17 mouse cellular contexts compared by ENCODE assay signal in genomic region chr2:68949728-68950127, GRCm38 (mm10).
A peak's percentile ranks its signal among the peaks of the same experiment; 100 is the strongest.
DNase-seq lines count a peak whose midpoint lies in the region; ATAC-seq and TF ChIP-seq lines count a peak whose summit lies in the region.
"Had no signal": no experiment of that assay in that cellular context is flagged by ENCODE, and none has a peak within 500 bp of the region (broad histone marks: within the 10 kb centered on the region; RNA-seq: fewer than 3 reads in every experiment).

No protein-coding gene starts in this region.

- H3K79me2 ChIP-seq in heart, adult 2 months (replicated peaks; ENCODE audit: control insufficient read depth, insufficient read depth, low read length), result no peaks in the 10 kb centered on the region

- ATAC-seq in heart, postnatal 0 days (ENCODE audit: insufficient read depth, low read depth), result peak; percentile 66
- no peak for ATAC-seq in inflammation-experienced regulatory T-cells, adult 6 months
- no peak for ATAC-seq in forebrain, embryonic 15.5 days (replicated peaks)
- ATAC-seq: forebrain, postnatal 0 days; hindbrain, postnatal 0 days; midbrain, embryonic 13.5 days had no signal

- DNase-seq in kidney, adult 2 months, result peak; percentile 31
- DNase-seq in kidney, adult 9 months, result no peak
- DNase-seq in adipocyte (ENCODE audit: low spot score), result peak; percentile 70
- DNase-seq in heart, adult 2 months, result peak; percentile 23 to 47
- DNase-seq in heart, postnatal 0 days (ENCODE audit: low spot score), result no peak
- DNase-seq in cerebellum, adult 18-20 months, result no peak
- DNase-seq: cerebellum, adult 11-12 months; forebrain, postnatal 0 days; gastrocnemius, adult 2 months; lung, adult 18-20 months had no signal

- TF ChIP-seq POLR2A in kidney, adult 2 months (IDR thresholded peaks at IDR 0.05; ENCODE audit: low read depth, low read length), result no peak
- TF ChIP-seq POLR2A in heart, adult 2 months (IDR thresholded peaks at IDR 0.05; ENCODE audit: insufficient read depth, low read depth, low read length), result no peak

- H3K4me2 ChIP-seq in heart, postnatal 0 days (ENCODE audit: low read depth, low read length), result no peak overlapping the region
- no peak overlapping the region for H3K4me2 ChIP-seq in forebrain, embryonic 15.5 days (replicated peaks)
- H3K4me2 ChIP-seq: midbrain, embryonic 13.5 days had no signal

- no peak overlapping the region for H3K27ac ChIP-seq in kidney, adult 2 months (ENCODE audit: insufficient read depth, low read depth, low read length)
- peak overlapping the region; percentile 13; the same call in 1 of the 2 replicates for H3K27ac ChIP-seq in heart, adult 2 months
- peak overlapping the region; percentile 9; the same call in 1 of the 2 replicates for H3K27ac ChIP-seq in heart, postnatal 0 days (ENCODE audit: low read depth)
- H3K27ac ChIP-seq in forebrain, embryonic 15.5 days (replicated peaks), result no peak overlapping the region
- H3K27ac ChIP-seq: gastrocnemius, adult 2 months; hindbrain, postnatal 0 days; left cerebral cortex, adult 2 months; midbrain, embryonic 13.5 days had no signal

- H3K4me1 ChIP-seq in kidney, adult 2 months (ENCODE audit: control insufficient read depth, insufficient read depth, low read length), result peaks cover 2% of the 10 kb centered on the region; the same call in 1 of the 2 replicates
- H3K4me1 ChIP-seq in heart, adult 2 months (ENCODE audit: control insufficient read depth, insufficient read depth, low read length), result peaks cover 1% of the 10 kb centered on the region; the same call in 1 of the 2 replicates
- peaks cover 27% of the 10 kb centered on the region for H3K4me1 ChIP-seq in heart, postnatal 0 days (ENCODE audit: control insufficient read depth, insufficient read depth)
- no peaks in the 10 kb centered on the region for H3K4me1 ChIP-seq in forebrain, embryonic 15.5 days
- H3K4me1 ChIP-seq: midbrain, embryonic 13.5 days had no signal

- H3K36me3 ChIP-seq in kidney, adult 2 months (ENCODE audit: control insufficient read depth, insufficient read depth, low read length), result no peaks in the 10 kb centered on the region
- H3K36me3 ChIP-seq in heart, adult 2 months (ENCODE audit: control insufficient read depth, insufficient read depth, low read length), result peaks cover 4% of the 10 kb centered on the region; the same call in 1 of the 2 replicates
- no peaks in the 10 kb centered on the region for H3K36me3 ChIP-seq in heart, postnatal 0 days (replicated peaks; ENCODE audit: control insufficient read depth, insufficient read depth, low read length)
- H3K36me3 ChIP-seq in forebrain, embryonic 15.5 days, result peaks cover 4% of the 10 kb centered on the region; the same call in 1 of the 2 replicates

- no peak for TF ChIP-seq EP300 in heart, adult 2 months (IDR thresholded peaks at IDR 0.05; ENCODE audit: insufficient read depth, low read depth, low read length)
- TF ChIP-seq EP300 in heart, postnatal 0 days (IDR thresholded peaks at IDR 0.05; ENCODE audit: low read depth), result no peak

- H3K27me3 ChIP-seq in kidney, adult 2 months (replicated peaks; ENCODE audit: control insufficient read depth, insufficient read depth, low read length), result no peaks in the 10 kb centered on the region
- no peaks in the 10 kb centered on the region for H3K27me3 ChIP-seq in heart, adult 2 months (ENCODE audit: control insufficient read depth, insufficient read depth, low read length)
- H3K27me3 ChIP-seq in heart, postnatal 0 days (ENCODE audit: control insufficient read depth, insufficient read depth, low read length), result no peaks in the 10 kb centered on the region
- no peaks in the 10 kb centered on the region for H3K27me3 ChIP-seq in forebrain, embryonic 15.5 days
- H3K27me3 ChIP-seq: midbrain, embryonic 13.5 days had no signal

- intact Hi-C loops in heart, adult 2 months (cut with DNase I), result no loop called here

- H3K9me3 ChIP-seq in heart, postnatal 0 days (replicated peaks; ENCODE audit: control insufficient read depth, low read length), result 0 out of 2 replicates have a peak, but pooled peaks cover 7% of the 10 kb centered on the region
- peaks cover 7% of the 10 kb centered on the region; the same call in 1 of the 2 replicates for H3K9me3 ChIP-seq in forebrain, embryonic 15.5 days

- 67% methylated on average over 5 of the region's 5 CpGs for WGBS in kidney, adult 2 months
- 40% methylated on average over 5 of the region's 5 CpGs for WGBS in heart, adult 2 months
- WGBS in heart, postnatal 0 days, result 37% methylated on average over 5 of the region's 5 CpGs
- 91% methylated on average over 5 of the region's 5 CpGs for WGBS in forebrain, embryonic 15.5 days

- H3K9ac ChIP-seq in heart, adult 2 months (ENCODE audit: low read depth, low read length), result no peak overlapping the region
- H3K9ac ChIP-seq in heart, postnatal 0 days (replicated peaks; ENCODE audit: low read depth, low read length), result no peak overlapping the region
- H3K9ac ChIP-seq in forebrain, embryonic 15.5 days (replicated peaks), result no peak overlapping the region
- H3K9ac ChIP-seq: forebrain, postnatal 0 days; midbrain, embryonic 13.5 days had no signal

- no peak for TF ChIP-seq CTCF in kidney, adult 2 months (conservative IDR thresholded peaks at IDR 0.05; ENCODE audit: insufficient read depth, insufficient read length, low read depth, low read length)
- TF ChIP-seq CTCF in heart, adult 2 months (IDR thresholded peaks at IDR 0.05), result no peak
- no peak for TF ChIP-seq CTCF in heart, postnatal 0 days (IDR thresholded peaks at IDR 0.05; ENCODE audit: low read depth)

- H3K4me3 ChIP-seq in kidney, adult 2 months (ENCODE audit: insufficient read depth, low read depth, low read length), result no peak overlapping the region
- H3K4me3 ChIP-seq in heart, adult 2 months, result no peak overlapping the region
- no peak overlapping the region for H3K4me3 ChIP-seq in heart, postnatal 0 days (ENCODE audit: low read depth, low read length)
- H3K4me3 ChIP-seq in forebrain, embryonic 15.5 days, result no peak overlapping the region
- H3K4me3 ChIP-seq: erythroblast, embryonic 14.5 days; gastrocnemius, adult 2 months; layer of hippocampus, adult 2 months; left cerebral cortex, adult 2 months; midbrain, embryonic 13.5 days had no signal

Comparison
In these comparisons a context has a peak if more than half of its experiments do, and no peak if none do; other contexts are left out.
1. DNase-seq: peak in kidney, adult 2 months (single experiment), adipocyte (single experiment) and heart, adult 2 months (2 of 2); none in kidney, adult 9 months (single experiment), heart, postnatal 0 days (single experiment) and cerebellum, adult 18-20 months (0 of 2).
2. H3K27ac ChIP-seq: peak in heart, adult 2 months (single experiment) and heart, postnatal 0 days (single experiment); none in kidney, adult 2 months (single experiment) and forebrain, embryonic 15.5 days (single experiment).